Mouse (Mus musculus) heart, embryonic 15.5 days (tissue): ENCODE measurements around the gene Cfap126. TPM values are rescaled to one million over a fixed set of nuclear protein-coding genes. Genes with fewer than 3 reads are reported as not detected.
A peak's percentile ranks its signal among the peaks of the same experiment; 100 is the strongest.
"Not testable (repeated sequence)": the region's sequence is repeated elsewhere in the genome, so short reads cannot be mapped to it uniquely, and the experiment has no call there.

Experiments
- ATAC-seq: fragments of 200-750 bp; cut with Nextera tagmentation; replicated peaks from 2 replicates; pipeline ENCODE4 v1.8.0; 2017; ENCODE audit warnings: low read depth, moderate TSS enrichment; ENCODE audit not compliant: insufficient number of reproducible peaks, insufficient read depth, low FRiP score
- H3K27ac ChIP-seq: fragments of 300-500 bp; sonication (generic); 2 replicates; pipeline ENCODE4 v1.5.1; 2015; ENCODE audit warnings: mild to moderate bottlenecking, inconsistent platforms
- H3K27me3 ChIP-seq: fragments of 300-500 bp; sonication (generic); 2 replicates; pipeline ENCODE4 v1.6.1; 2015; ENCODE audit warnings: inconsistent platforms
- H3K36me3 ChIP-seq: fragments of 300-500 bp; sonication (generic); 2 replicates; pipeline ENCODE4 v1.6.1; 2015; ENCODE audit warnings: mild to moderate bottlenecking, inconsistent platforms
- H3K4me1 ChIP-seq: fragments of 300-500 bp; sonication (generic); replicated peaks from 2 replicates; pipeline ENCODE4 v1.6.1; 2015; ENCODE audit warnings: inconsistent platforms
- H3K4me2 ChIP-seq: fragments of 300-500 bp; sonication (generic); 2 replicates; pipeline ENCODE4 v1.6.1; 2015; ENCODE audit warnings: inconsistent platforms, mild to moderate bottlenecking, moderate library complexity
- H3K4me3 ChIP-seq: fragments of 300-500 bp; sonication (generic); 2 replicates; pipeline ENCODE4 v1.5.1; 2015; ENCODE audit warnings: mild to moderate bottlenecking, inconsistent platforms
- H3K9ac ChIP-seq: fragments of 300-500 bp; sonication (generic); 2 replicates; pipeline ENCODE4 v1.6.1; 2015; ENCODE audit warnings: mild to moderate bottlenecking, inconsistent platforms
- H3K9me3 ChIP-seq: fragments of 300-500 bp; sonication (generic); replicated peaks from 2 replicates; pipeline ENCODE4 v1.6.1; 2016; ENCODE audit warnings: inconsistent platforms
- WGBS: fragments of 180-500 bp; shearing (Covaris S2); methylation state at CpG from one replicate; pipeline ENCODE4 v1.1.7; 2015; ENCODE audit warnings: mixed read lengths; 5-methylcytosine and 5-hydroxymethylcytosine counted together
- polyA plus RNA-seq: library from polyadenylated mRNA; unstranded; fragments of >200 nt; fragmentation: Nextera tagmentation; extraction: Ambion mirVana; gene quantifications from 2 replicates; pipeline ENCODE4 v1.2.1, GENCODE M21; 2015

Gene Cfap126
- polyA plus RNA-seq, result 2.7 and 3.5 TPM in 2 replicates

DNA sequence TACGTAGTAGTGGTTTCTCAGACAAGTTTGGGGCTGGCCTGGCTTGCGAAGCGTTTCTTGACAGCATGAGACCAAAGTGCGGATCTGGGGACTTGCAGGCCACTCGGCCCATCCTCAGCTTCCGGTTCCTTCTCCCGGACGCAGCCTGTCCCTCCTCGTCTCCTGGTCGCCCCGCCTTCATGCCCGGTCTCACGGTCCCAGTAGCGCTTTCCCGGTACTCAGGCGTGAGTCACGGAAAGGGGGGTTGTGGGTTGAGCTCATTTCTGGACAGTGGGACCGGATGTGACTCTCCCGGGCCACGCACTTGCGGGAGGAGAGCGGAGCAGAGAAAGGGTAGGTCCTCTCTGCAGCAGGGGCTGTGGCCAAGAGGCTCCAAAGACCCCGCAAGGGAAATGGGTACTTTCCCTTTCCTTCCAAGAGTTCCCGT, at the start of gene Cfap126:
Gene Cfap126, plus strand, starts transcription at position 46 of the 427 bp plus-strand sequence.
- Histone ChIP-seq H3K4me2 (peak within 1 kb of the TSS; percentile 74), H3K4me3 (peak within 1 kb of the TSS; percentile 58), H3K9me3 (no peaks in the 10 kb centered on the region), H3K27ac (peak within 1 kb of the TSS; percentile 81), H3K4me1 (peaks cover 11% of the 10 kb centered on the region), H3K27me3 (no peaks in the 10 kb centered on the region), H3K9ac (peak within 1 kb of the TSS; percentile 72), H3K36me3 (no peaks in the 10 kb centered on the region)
- under 1% methylated on average over 24 of the region's 24 CpGs for WGBS
- peak; percentile 43 for ATAC-seq

DNA sequence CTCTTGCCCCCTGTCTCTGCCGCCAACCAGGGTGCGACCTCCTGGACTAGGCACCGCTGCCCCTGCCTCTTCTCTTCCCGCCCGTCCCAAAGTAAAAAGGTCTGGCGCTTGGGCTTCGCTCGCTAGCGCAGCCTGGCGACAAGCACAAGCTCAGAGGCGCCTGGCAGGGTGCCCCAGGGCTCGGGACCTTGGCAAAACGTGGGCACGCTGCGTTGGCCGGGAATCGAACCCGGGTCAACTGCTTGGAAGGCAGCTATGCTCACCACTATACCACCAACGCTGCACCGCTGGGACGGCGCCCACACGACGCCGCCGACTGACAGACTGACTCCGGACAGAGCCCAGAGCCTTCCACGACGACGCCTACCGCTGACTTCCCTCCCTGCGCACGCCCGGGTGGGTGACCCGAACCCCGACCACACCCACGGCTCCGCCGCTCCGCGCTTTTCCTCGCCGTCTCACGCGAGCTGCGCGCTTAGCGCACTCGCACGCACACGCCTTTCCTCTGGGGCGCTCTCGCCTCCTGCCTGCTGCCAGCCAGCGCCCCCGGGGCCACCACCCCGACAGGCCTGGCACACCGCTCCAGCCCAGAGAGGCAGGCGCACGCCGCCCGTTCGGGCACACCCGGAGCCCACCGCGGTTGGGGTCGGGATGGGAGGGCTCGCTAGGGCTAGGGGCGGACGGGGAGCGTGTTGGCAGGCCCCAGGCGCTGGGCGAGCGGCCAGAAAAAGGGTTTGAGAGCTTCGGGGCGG, 49.1 kb upstream of the Cfap126 start, which contains the start of gene Fcgr3:
Gene Fcgr3, minus strand, starts transcription at position 445 of the 752 bp plus-strand sequence.
- not testable (repeated sequence) for H3K36me3 ChIP-seq, H3K9me3 ChIP-seq, H3K27ac ChIP-seq, H3K9ac ChIP-seq
- Histone ChIP-seq H3K4me1 (peaks cover 10% of the 10 kb centered on the region), H3K4me2 (peak within 1 kb of the TSS; percentile 53), H3K4me3 (peak within 1 kb of the TSS; percentile 36), H3K27me3 (peaks cover 37% of the 10 kb centered on the region)
- WGBS, result 1% methylated on average over 44 of the region's 75 CpGs
- ATAC-seq, result peak; percentile 64

DNA sequence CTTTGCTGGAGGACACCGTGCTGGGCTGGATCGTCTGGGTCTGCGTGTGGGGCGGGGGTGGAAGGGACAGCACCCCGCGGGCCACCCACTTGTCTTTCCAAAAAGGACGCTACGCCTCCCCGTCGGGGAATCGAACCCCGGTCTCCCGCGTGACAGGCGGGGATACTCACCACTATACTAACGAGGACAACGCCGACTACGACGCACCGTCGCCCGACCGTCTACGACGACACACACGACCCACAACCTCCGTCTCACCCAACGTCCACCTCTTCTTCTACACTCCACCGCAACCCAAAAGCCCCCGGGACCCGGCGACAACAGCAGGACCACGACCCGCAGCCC, 48.5 kb upstream of the Cfap126 start:
- not testable (repeated sequence) for H3K36me3 ChIP-seq, H3K9me3 ChIP-seq, H3K27ac ChIP-seq, H3K9ac ChIP-seq
- H3K4me2 ChIP-seq, result peak overlapping the region; percentile 53
- H3K27me3 ChIP-seq, result peaks cover 41% of the 10 kb centered on the region
- H3K4me3 ChIP-seq, result peak overlapping the region; percentile 36
- H3K4me1 ChIP-seq, result peaks cover 10% of the 10 kb centered on the region
- WGBS, result under 1% methylated on average over 24 of the region's 35 CpGs
- ATAC-seq, result peak; percentile 40

DNA sequence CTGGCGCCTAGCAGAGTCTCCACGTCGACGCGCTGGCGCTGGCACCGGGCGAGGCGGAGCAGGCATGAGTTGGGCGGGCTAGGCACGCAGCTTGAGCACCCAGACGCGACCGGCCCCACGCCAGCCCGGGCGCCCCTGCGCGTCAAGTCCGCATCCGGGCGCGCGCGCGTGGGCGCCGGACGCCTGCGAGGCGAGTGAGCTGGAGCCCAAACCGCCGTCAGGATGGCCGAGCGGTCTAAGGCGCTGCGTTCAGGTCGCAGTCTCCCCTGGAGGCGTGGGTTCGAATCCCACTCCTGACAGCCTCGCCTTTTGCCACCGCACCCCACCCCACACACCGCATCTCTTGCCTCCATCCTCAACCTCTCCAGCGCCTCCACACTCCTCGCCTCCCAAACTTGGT, 48.0 kb upstream of the Cfap126 start:
- not testable (repeated sequence) for ATAC-seq, H3K27ac ChIP-seq, H3K36me3 ChIP-seq, H3K9me3 ChIP-seq, H3K9ac ChIP-seq
- WGBS, result 6% methylated on average over 32 of the region's 45 CpGs
- Histone ChIP-seq H3K4me2 (peak overlapping the region; percentile 47), H3K4me3 (peak overlapping the region; percentile 31), H3K4me1 (peaks cover 10% of the 10 kb centered on the region), H3K27me3 (peaks cover 41% of the 10 kb centered on the region)

DNA sequence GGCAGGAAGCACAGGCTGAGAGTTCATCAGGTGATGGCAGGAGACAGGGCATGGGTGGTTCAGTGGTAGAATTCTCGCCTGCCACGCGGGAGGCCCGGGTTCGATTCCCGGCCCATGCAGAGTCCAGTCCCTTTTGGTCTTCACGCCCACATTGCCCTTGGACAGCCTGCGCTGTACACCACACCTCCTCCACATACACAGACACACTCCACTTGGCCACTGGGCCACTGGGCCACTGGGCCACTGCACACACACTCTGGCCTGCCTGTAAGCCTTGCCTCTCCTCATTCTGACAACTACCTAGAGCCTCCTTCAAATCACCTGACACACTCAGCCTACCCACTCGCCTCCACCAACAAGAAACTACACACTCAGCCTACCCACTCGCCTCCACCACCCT, 47.1 kb upstream of the Cfap126 start:
- peaks cover 44% of the 10 kb centered on the region for H3K27me3 ChIP-seq
- WGBS, result 39% methylated on average over 4 of the region's 10 CpGs
- ATAC-seq, result peak; percentile 14; the same call in 1 of the 2 replicates

DNA sequence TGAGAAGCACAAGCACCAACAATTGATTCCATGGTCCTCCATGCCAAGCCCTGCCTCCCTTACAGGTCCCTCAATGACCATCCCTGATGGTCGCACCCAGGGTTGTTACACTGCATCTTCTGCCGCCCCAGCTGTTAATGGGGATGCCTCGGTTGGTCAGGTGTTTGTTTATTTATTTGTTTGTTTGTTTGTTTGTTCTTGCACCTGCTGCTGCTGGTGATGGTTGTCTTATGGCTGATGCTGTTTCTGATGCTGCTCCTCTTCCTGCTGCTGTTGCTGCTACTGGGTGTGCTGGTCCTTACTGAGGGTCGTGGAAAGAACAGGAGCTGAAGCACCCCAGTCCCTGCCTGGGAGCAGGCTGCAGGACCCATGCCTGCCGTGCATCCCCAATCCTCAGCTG, 45.8 kb upstream of the Cfap126 start:
- H3K4me3 ChIP-seq, ATAC-seq, H3K27ac ChIP-seq, H3K9me3 ChIP-seq, H3K36me3 ChIP-seq, H3K9ac ChIP-seq, H3K4me2 ChIP-seq: not testable (repeated sequence)
- Histone ChIP-seq H3K4me1 (peaks cover 10% of the 10 kb centered on the region), H3K27me3 (peaks cover 43% of the 10 kb centered on the region)
- WGBS, result 40% methylated on average over 5 of the region's 5 CpGs

More for the DNA sequence above, 47.1 kb upstream of the Cfap126 start:
- H3K4me3 ChIP-seq, H3K9ac ChIP-seq, H3K36me3 ChIP-seq, H3K27ac ChIP-seq, H3K9me3 ChIP-seq, H3K4me2 ChIP-seq: not testable (repeated sequence)
- H3K4me1 ChIP-seq, result peaks cover 10% of the 10 kb centered on the region

DNA sequence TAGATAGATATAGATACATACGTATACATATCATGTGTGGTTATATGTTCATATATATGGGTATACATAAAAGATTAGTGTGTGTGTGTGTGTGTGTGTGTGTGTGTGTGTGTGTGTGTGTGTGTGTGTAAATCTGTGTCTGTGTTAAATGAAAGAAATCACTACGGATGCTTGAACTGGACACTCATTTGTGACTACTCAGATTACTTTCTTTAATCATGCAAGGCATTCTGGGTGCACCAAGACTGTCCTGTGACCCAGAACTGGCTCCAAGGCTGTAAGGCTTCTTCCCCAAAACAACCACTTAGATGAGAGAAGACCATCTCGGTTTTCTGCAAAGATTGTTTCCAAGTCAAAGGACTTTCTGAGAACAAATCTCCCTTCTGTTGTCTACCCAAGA, 44.2 kb upstream of the Cfap126 start:
- H3K4me1 ChIP-seq, H3K4me2 ChIP-seq, ATAC-seq, H3K4me3 ChIP-seq, H3K9ac ChIP-seq, H3K9me3 ChIP-seq, H3K27ac ChIP-seq, H3K36me3 ChIP-seq: not testable (repeated sequence)
- peaks cover 39% of the 10 kb centered on the region for H3K27me3 ChIP-seq
- 64% methylated on average over 3 of the region's 3 CpGs for WGBS

DNA sequence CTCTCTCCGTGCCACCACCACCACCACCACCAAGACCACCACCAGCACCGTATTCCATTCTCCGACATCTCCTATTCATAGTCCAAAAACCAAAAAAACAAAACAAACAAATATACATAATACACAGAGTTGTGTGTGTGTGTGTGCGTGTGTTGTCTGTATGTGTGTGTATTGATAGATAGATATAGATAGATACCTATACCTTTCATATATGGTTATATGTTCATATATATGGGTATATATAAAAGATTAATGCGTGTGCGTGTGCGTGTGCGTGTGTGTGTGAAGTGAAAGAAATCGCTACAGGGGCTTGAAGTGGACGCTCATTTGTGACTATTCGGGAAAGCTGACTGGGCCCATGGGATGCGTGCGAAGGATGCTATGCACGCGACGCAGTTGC, 42.8 kb upstream of the Cfap126 start:
- H3K36me3 ChIP-seq, H3K9me3 ChIP-seq, ATAC-seq, H3K9ac ChIP-seq, H3K4me3 ChIP-seq, H3K4me1 ChIP-seq, H3K27ac ChIP-seq: not testable (repeated sequence)
- WGBS, result 28% methylated on average over 16 of the region's 16 CpGs
- peaks cover 35% of the 10 kb centered on the region for H3K27me3 ChIP-seq
- peak overlapping the region; percentile 32; the same call in 1 of the 2 replicates for H3K4me2 ChIP-seq

DNA sequence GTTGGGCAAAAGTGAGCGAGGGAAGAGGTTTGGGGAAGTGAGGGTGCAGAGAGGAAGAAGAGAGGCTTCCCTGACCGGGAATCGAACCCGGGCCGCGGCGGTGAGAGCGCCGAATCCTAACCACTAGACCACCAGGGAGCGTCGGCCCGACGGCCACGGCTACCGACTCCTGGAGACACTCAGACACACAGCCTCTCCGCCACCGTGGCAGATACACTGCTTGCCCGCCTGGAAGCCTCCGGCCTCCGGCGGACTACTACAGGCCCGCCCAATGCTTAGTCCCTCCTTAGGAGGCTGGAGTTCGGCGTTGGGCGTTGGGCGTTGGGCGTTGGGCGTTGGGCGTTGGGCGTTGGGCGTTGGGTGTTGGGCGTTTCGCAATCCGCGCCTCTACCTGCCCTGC, 42.0 kb upstream of the Cfap126 start:
- not testable (repeated sequence) for H3K4me3 ChIP-seq, H3K9me3 ChIP-seq, H3K4me2 ChIP-seq, H3K36me3 ChIP-seq, H3K4me1 ChIP-seq, H3K9ac ChIP-seq, H3K27ac ChIP-seq
- peak; percentile 29 for ATAC-seq
- peaks cover 29% of the 10 kb centered on the region for H3K27me3 ChIP-seq
- WGBS, result no CpG with 5 or more reads among the region's 35 CpGs

DNA sequence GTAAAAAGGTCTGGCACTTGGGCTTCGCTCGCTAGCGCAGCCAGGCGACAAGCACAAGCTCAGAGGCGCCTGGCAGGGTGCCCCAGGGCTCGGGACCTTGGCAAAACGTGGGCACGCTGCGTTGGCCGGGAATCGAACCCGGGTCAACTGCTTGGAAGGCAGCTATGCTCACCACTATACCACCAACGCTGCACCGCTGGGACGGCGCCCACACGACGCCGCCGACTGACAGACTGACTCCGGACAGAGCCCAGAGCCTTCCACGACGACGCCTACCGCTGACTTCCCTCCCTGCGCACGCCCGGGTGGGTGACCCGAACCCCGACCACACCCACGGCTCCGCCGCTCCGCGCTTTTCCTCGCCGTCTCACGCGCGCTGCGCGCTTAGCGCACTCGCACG, 41.5 kb upstream of the Cfap126 start:
- not testable (repeated sequence) for H3K36me3 ChIP-seq, H3K4me2 ChIP-seq, H3K4me1 ChIP-seq, H3K4me3 ChIP-seq, H3K9ac ChIP-seq, H3K9me3 ChIP-seq, H3K27ac ChIP-seq
- no CpG with 5 or more reads among the region's 45 CpGs for WGBS
- H3K27me3 ChIP-seq, result peaks cover 32% of the 10 kb centered on the region
- ATAC-seq, result peak; percentile 34

DNA sequence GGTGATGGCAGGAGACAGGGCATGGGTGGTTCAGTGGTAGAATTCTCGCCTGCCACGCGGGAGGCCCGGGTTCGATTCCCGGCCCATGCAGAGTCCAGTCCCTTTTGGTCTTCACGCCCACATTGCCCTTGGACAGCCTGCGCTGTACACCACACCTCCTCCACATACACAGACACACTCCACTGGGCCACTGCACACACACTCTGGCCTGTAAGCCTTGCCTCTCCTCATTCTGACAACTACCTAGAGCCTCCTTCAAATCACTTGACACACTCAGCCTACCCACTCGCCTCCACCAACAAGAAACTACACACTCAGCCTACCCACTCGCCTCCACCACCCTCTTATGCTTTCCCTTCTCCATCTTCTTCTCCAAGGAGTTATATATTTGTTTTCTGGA, 39.4 kb upstream of the Cfap126 start:
- not testable (repeated sequence) for H3K9me3 ChIP-seq, H3K4me3 ChIP-seq, H3K4me2 ChIP-seq, H3K27ac ChIP-seq, H3K9ac ChIP-seq, H3K4me1 ChIP-seq, H3K36me3 ChIP-seq
- 11% methylated on average over 7 of the region's 10 CpGs for WGBS
- peaks cover 39% of the 10 kb centered on the region for H3K27me3 ChIP-seq
- ATAC-seq, result peak; percentile 6; the same call in 1 of the 2 replicates

DNA sequence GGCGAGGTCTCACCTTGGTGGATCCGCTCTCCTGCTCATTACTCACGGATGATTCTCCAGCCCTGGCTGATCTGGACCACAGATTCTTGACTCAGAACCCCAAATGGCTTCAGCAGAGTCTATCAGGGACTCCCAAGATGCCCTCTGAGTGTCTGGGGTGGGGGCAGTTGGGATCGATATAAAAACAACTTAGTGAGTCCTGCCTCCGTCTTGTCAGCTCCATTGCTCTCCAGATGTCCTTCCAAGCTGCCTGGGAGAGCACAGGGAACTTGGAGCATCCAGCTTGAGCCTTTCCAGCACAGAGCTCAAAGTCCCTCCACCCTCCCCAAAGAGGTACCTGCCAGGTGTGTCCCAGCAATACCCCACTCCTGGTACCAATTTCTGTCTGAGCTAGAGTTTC, 37.5 kb upstream of the Cfap126 start:
- not testable (repeated sequence) for H3K4me1 ChIP-seq, H3K4me3 ChIP-seq, H3K36me3 ChIP-seq, H3K9me3 ChIP-seq, H3K4me2 ChIP-seq, H3K27ac ChIP-seq, ATAC-seq, H3K9ac ChIP-seq
- peaks cover 28% of the 10 kb centered on the region for H3K27me3 ChIP-seq
- 76% methylated on average over 4 of the region's 5 CpGs for WGBS
